Mouse (Mus musculus): ENCODE results near the gene Foxi1.

The Foxi1 gene

GRCm38 (mm10) chr11:34158916-34159315, 49.0 kb downstream of the Foxi1 start:
- no peak for DNase-seq (ENCODE audit: low read depth)

GRCm38 (mm10) chr11:34155235-34155634, 52.7 kb downstream of the Foxi1 start:
- DNase-seq (ENCODE audit: low read depth): no peak

All from induced T-regulatory cell, adult 2 months (primary cell).